Comparison of ENCODE assay signal across 18 mouse cellular contexts in the genomic region with DNA sequence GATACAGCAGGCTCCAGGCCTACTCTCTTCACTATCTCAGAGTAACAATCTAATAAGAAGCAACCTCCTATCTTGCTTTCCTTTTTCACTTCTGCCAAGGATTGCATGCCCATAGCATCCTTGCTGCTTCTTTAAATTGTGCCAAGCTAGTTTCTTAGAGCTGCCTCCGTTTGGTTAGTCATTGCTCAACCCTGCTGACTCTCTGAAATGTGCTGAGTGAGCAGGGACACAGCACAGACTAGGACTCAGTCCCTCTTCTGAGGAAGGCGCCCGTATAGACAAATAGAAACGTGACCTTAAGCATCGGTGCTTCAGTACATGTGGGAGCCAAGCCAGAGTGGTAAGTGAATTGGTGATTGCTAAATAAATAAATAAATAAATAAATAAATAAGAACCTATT.
DNase-seq lines count a peak whose midpoint lies in the region; ATAC-seq and TF ChIP-seq lines count a peak whose summit lies in the region.
"Had no signal": no experiment of that assay in that cellular context is flagged by ENCODE, and none has a peak within 500 bp of the region (broad histone marks: within the 10 kb centered on the region; RNA-seq: fewer than 3 reads in every experiment).

No protein-coding gene starts in this region.

- H3K36me3 ChIP-seq in kidney, adult 2 months (ENCODE audit: control insufficient read depth, insufficient read depth, low read length): no peaks in the 10 kb centered on the region
- no peaks in the 10 kb centered on the region for H3K36me3 ChIP-seq in kidney, embryonic 15.5 days
- H3K36me3 ChIP-seq in midbrain, embryonic 11.5 days (ENCODE audit: control insufficient read depth, insufficient read depth, low read length): no peaks in the 10 kb centered on the region
- H3K36me3 ChIP-seq in midbrain, embryonic 10.5 days: no peaks in the 10 kb centered on the region
- H3K36me3 ChIP-seq: embryonic facial prominence, embryonic 13.5 days; heart, embryonic 10.5 days; hindbrain, embryonic 13.5 days had no signal

- no peak for ATAC-seq in kidney, embryonic 15.5 days (replicated peaks; ENCODE audit: low FRiP score)
- no peak for ATAC-seq in midbrain, embryonic 11.5 days (ENCODE audit: low FRiP score)
- ATAC-seq: activated CD4-positive, CD25-positive, alpha-beta regulatory T cell, adult 4 months; forebrain, embryonic 13.5 days; forebrain, postnatal 0 days; hindbrain, postnatal 0 days; Patski had no signal

- H3K27me3 ChIP-seq in kidney, adult 2 months (replicated peaks; ENCODE audit: control insufficient read depth, insufficient read depth, low read length): no peaks in the 10 kb centered on the region; the same call in 1 of the 2 replicates
- no peaks in the 10 kb centered on the region for H3K27me3 ChIP-seq in kidney, embryonic 15.5 days
- H3K27me3 ChIP-seq in midbrain, embryonic 11.5 days (ENCODE audit: control insufficient read depth, insufficient read depth, low read length): no peaks in the 10 kb centered on the region
- H3K27me3 ChIP-seq in midbrain, embryonic 10.5 days (ENCODE audit: low read depth, poor library complexity, severe bottlenecking): no peaks in the 10 kb centered on the region
- H3K27me3 ChIP-seq: embryonic facial prominence, embryonic 13.5 days; forebrain, embryonic 13.5 days; hindbrain, embryonic 13.5 days had no signal

- H3K4me2 ChIP-seq in kidney, embryonic 15.5 days: no peak overlapping the region
- no peak overlapping the region for H3K4me2 ChIP-seq in midbrain, embryonic 11.5 days
- H3K4me2 ChIP-seq: embryonic facial prominence, embryonic 13.5 days; forebrain, embryonic 13.5 days; hindbrain, embryonic 13.5 days had no signal

- WGBS in kidney, adult 2 months: 75% methylated on average over 5 of the region's 5 CpGs
- 87% methylated on average over 5 of the region's 5 CpGs for WGBS in kidney, embryonic 15.5 days
- WGBS in midbrain, embryonic 11.5 days: 92% methylated on average over 5 of the region's 5 CpGs
- 93% methylated on average over 5 of the region's 5 CpGs for WGBS in midbrain, embryonic 10.5 days

- TF ChIP-seq CTCF in kidney, adult 2 months (conservative IDR thresholded peaks at IDR 0.05; ENCODE audit: insufficient read depth, insufficient read length, low read depth, low read length): no peak

- peak; percentile 20 for DNase-seq in kidney, adult 2 months
- DNase-seq in midbrain, embryonic 11.5 days (ENCODE audit: low spot score, missing footprints): peak; percentile 41
- DNase-seq in midbrain, embryonic 10.5 days (ENCODE audit: low spot score): no peak
- DNase-seq in adipocyte (ENCODE audit: low spot score): peak; percentile 53
- no peak for DNase-seq in layer of hippocampus, adult 11-12 months (ENCODE audit: low spot score)
- DNase-seq: cerebellum, adult 11-12 months; cerebellum, adult 9-10 months; cerebellum, postnatal 25 days; gastrocnemius, postnatal 36 days had no signal

- no peak overlapping the region for H3K9ac ChIP-seq in kidney, embryonic 15.5 days
- H3K9ac ChIP-seq in midbrain, embryonic 11.5 days (ENCODE audit: low read length): no peak overlapping the region
- H3K9ac ChIP-seq: embryonic facial prominence, embryonic 13.5 days; forebrain, embryonic 13.5 days; forebrain, postnatal 0 days; hindbrain, embryonic 13.5 days had no signal

- no peak for TF ChIP-seq POLR2A in kidney, adult 2 months (IDR thresholded peaks at IDR 0.05; ENCODE audit: low read depth, low read length)

- H3K4me1 ChIP-seq in kidney, adult 2 months (ENCODE audit: control insufficient read depth, insufficient read depth, low read length): no peaks in the 10 kb centered on the region
- H3K4me1 ChIP-seq in kidney, embryonic 15.5 days: no peaks in the 10 kb centered on the region
- H3K4me1 ChIP-seq in midbrain, embryonic 11.5 days (ENCODE audit: control insufficient read depth, insufficient read depth, low read length): no peaks in the 10 kb centered on the region
- no peaks in the 10 kb centered on the region for H3K4me1 ChIP-seq in midbrain, embryonic 10.5 days
- H3K4me1 ChIP-seq: embryonic facial prominence, embryonic 13.5 days; forebrain, embryonic 13.5 days; heart, embryonic 10.5 days; hindbrain, embryonic 13.5 days had no signal

- H3K27ac ChIP-seq in kidney, adult 2 months (ENCODE audit: insufficient read depth, low read depth, low read length): no peak overlapping the region
- no peak overlapping the region for H3K27ac ChIP-seq in kidney, embryonic 15.5 days
- no peak overlapping the region for H3K27ac ChIP-seq in midbrain, embryonic 11.5 days (ENCODE audit: low read depth, low read length)
- H3K27ac ChIP-seq in midbrain, embryonic 10.5 days (replicated peaks): no peak overlapping the region
- H3K27ac ChIP-seq: embryonic facial prominence, embryonic 13.5 days; forebrain, embryonic 13.5 days; heart, embryonic 10.5 days; hindbrain, embryonic 13.5 days; hindbrain, postnatal 0 days had no signal

- H3K4me3 ChIP-seq in kidney, adult 2 months (ENCODE audit: insufficient read depth, low read depth, low read length): no peak overlapping the region
- no peak overlapping the region for H3K4me3 ChIP-seq in kidney, embryonic 15.5 days (replicated peaks)
- no peak overlapping the region for H3K4me3 ChIP-seq in midbrain, embryonic 11.5 days (ENCODE audit: low read depth, low read length)
- no peak overlapping the region for H3K4me3 ChIP-seq in midbrain, embryonic 10.5 days
- H3K4me3 ChIP-seq: embryonic facial prominence, embryonic 13.5 days; forebrain, embryonic 13.5 days; heart, embryonic 10.5 days; hindbrain, embryonic 13.5 days had no signal

- no peaks in the 10 kb centered on the region for H3K9me3 ChIP-seq in kidney, embryonic 15.5 days (replicated peaks)
- H3K9me3 ChIP-seq in midbrain, embryonic 11.5 days (ENCODE audit: control insufficient read depth, low read length): no peaks in the 10 kb centered on the region
- 0 out of 2 replicates have a peak, but pooled peaks cover 4% of the 10 kb centered on the region for H3K9me3 ChIP-seq in midbrain, embryonic 10.5 days (replicated peaks)
- H3K9me3 ChIP-seq: embryonic facial prominence, embryonic 13.5 days; forebrain, embryonic 13.5 days; heart, embryonic 10.5 days; hindbrain, embryonic 13.5 days had no signal

Comparison
In these comparisons a context has a peak if more than half of its experiments do, and no peak if none do; other contexts are left out.
1. DNase-seq: peak in kidney, adult 2 months (single experiment), midbrain, embryonic 11.5 days (single experiment) and adipocyte (single experiment); none in midbrain, embryonic 10.5 days (single experiment) and layer of hippocampus, adult 11-12 months (single experiment).